Mouse (Mus musculus) olfactory bulb, adult 2 months (tissue): ENCODE measurements around the gene Ephb2.

Experiments
- CTCF ChIP-seq: fragments of 200-500 bp; IDR thresholded peaks from 2 replicates; pipeline ENCODE4 v1.5.1; 2012; ENCODE audit warnings: low read depth, mild to moderate bottlenecking, low read length, moderate library complexity; ENCODE audit not compliant: insufficient read depth
- POLR2A ChIP-seq: fragments of 200-500 bp; IDR thresholded peaks from 2 replicates; pipeline ENCODE4 v1.6.1; 2012; ENCODE audit warnings: mild to moderate bottlenecking, low read depth, low read length, moderate library complexity; ENCODE audit not compliant: insufficient read depth

DNA sequence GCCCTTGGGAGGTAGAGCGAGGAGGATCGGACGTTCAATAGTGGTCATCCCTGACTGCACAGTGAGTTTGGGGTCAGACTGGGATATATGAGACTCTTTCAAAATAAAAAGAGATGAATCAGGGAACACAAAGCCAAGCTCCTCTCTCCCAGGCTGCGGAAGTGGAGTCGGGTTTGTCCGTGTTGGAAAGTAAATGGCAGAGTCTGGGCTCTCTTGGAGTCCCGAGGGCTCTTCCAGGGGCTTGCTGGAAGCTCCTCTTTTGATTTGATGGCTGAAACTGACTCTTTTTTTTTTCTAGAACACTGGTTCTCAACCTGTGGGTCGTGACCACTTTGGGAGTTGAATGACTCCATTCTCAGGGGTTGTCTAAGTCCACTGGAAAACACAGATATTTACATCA lies 185.5 kb downstream of the Ephb2 start:
- TF ChIP-seq CTCF, result no peak
- no peak for TF ChIP-seq POLR2A
